Mouse (Mus musculus): ENCODE results near the gene Cd40.

DNA sequence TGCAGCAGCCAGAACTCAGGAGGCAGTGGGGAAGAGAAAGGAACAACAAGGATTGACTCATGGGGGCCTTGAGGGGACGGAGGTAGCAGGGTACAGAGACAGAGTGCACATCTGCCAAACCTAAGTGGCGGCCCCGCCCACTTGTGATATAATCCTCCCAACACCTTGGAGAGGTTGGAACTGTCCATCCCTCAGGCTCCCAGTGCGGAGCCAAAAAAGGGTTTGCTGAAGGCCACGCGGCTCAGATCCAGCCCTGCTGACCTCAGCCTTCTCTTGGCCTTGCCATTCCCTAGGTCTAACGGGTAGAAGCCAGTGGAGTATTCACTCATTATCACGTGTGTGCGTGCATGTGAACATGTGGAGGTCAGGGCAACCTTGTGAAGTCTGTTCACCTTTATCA, 25.2 kb downstream of the Cd40 start:
- TF ChIP-seq CTCF (IDR thresholded peaks at IDR 0.05; ENCODE audit: extremely low read depth, insufficient read length, insufficient replicate concordance, low read depth, low read length), result no peak
- TF ChIP-seq POLR2A (IDR thresholded peaks at IDR 0.05; ENCODE audit: low read depth, low read length), result no peak

Data from small intestine, adult 2 months (tissue).